Mouse (Mus musculus): ENCODE data around the gene Fam193b. TPM values are rescaled to one million over a fixed set of nuclear protein-coding genes. Genes with fewer than 3 reads are reported as not detected.

Fam193b gene
- total RNA-seq, 1 experiment from 2014 or later: 108 TPM

- no peak for ATAC-seq (ENCODE audit: extremely low read depth, insufficient number of reproducible peaks, low FRiP score, poor library complexity, severe bottlenecking)
Measured at GRCm38 (mm10) chr13:55510668-55511491, 60.0 kb downstream of the Fam193b start.

DNA sequence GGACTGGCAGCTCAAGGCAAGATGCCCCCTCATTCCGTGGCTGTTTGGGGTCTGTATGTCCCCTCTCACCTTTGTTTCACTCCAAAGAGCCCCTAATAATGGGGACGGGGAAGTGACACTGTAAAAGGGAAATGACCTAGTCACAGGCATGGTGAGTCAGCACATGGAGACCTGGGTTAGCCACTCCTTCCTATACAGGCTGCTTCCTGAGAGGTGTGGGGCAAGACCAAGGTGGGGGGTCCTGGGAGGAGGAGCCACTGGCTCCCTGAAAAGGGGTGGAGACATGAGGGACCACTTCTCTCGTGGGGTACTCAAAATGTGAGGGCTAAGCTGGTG is 60.6 kb downstream of the Fam193b start:
- ATAC-seq (ENCODE audit: extremely low read depth, insufficient number of reproducible peaks, low FRiP score, poor library complexity, severe bottlenecking): peak; percentile 28; the same call in 1 of the 2 replicates

DNA sequence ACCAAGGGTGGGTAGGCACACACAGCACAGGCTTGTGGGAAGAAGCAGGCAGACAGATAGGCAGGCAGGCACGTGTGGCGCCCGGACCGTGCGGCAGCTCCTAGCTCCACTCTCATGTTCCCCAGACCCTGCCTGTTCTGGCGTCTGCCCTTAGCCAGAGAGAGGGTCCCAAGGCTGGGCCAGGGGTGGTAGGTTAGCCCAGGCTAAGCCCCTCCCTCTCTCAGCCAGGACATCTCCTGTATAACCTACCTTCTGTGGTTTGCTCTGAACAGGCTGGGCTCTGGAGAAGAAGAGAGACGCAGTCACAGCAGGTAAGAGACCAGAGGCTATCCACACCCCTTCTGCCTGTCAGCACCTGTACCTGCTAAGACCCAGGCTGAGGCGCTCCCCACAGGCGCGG is 62.4 kb downstream of the Fam193b start:
- ATAC-seq (ENCODE audit: extremely low read depth, insufficient number of reproducible peaks, low FRiP score, poor library complexity, severe bottlenecking): no peak

DNA sequence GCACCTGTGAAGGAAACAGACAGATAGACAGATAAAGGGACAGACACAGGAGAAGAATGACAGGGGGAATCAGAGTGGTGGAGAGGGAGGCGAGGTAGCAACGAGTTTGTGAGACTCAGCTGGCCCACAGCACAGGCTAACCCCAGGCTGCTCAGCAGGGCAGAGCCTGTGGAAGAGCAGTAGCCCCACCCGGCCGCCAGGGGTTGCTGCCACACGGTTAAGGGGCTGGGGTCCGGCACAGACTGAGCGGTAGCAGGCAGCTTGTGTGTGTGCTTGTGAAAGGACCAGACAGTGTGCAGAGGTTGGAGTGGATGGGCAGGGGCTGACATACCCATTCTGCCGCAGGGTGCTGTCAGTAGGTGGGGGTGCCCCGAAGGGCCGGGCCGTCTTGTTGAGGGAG is 63.0 kb downstream of the Fam193b start:
- ATAC-seq (ENCODE audit: extremely low read depth, insufficient number of reproducible peaks, low FRiP score, poor library complexity, severe bottlenecking): no peak

DNA sequence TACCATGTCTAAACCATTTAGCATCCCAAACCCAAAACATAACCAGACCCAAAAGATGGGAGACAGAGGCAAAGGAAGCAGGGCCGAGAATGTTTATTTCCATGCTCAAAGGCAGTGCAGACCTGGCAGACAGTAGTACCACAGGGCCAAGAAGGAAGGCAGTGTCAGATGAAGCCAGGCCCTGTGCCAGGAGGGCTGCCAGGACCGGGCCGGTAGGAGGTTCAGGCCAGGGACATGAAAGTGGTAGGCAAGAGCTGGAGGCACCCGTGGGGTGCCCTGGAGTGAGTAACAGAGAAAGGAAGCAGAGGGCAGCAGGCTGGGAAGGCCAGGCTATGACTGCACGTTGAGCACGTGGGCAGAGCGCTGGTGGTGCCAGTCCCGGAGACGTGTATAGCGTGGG is 64.2 kb downstream of the Fam193b start:
- ATAC-seq (ENCODE audit: extremely low read depth, insufficient number of reproducible peaks, low FRiP score, poor library complexity, severe bottlenecking): no peak

GRCm38 (mm10) chr13:55505810-55506209 is 65.1 kb downstream of the Fam193b start:
- ATAC-seq (ENCODE audit: extremely low read depth, insufficient number of reproducible peaks, low FRiP score, poor library complexity, severe bottlenecking): no peak

DNA sequence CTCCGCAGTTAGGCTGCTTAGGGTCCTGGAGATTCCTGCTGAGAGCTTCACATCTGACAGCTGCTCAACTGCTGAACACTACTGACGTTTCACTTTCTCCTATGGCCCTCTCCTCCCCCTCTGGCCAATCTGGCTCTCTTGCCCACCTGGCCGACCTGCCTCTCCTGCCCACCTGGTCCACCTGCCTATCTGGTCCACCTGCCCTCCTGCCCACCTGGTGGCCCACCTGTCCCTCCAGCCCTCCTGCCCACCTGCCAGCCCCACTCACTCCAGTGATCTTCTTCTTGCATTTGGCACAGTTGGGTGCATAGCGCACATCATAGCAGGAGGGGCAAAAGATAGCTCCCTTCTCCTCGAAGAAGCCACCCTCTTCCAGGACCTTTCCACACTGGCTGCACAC is 66.5 kb downstream of the Fam193b start:
- no peak for ATAC-seq (ENCODE audit: extremely low read depth, insufficient number of reproducible peaks, low FRiP score, poor library complexity, severe bottlenecking)

GRCm38 (mm10) chr13:55502405-55502804 is 68.5 kb downstream of the Fam193b start:
- no peak for ATAC-seq (ENCODE audit: extremely low read depth, insufficient number of reproducible peaks, low FRiP score, poor library complexity, severe bottlenecking)

DNA sequence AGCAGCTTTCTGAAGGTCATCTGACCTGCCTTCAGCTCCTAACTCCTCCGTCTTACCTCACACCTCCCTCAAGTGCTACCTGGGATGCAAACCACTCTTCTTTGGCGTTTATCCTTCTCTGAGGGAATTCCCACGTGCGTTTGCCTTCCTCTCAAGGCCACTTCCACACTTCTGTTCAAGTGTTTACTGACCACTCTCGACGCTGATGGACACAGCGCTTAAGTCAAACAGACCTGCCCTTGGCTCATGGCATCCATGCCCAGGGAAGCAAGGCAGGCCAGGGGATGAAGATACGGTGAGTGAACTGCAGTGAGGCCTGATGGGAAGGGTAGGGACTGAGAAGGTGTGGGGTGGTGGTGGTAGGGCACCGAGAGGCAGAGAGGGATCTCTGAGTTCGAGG is 70.3 kb downstream of the Fam193b start:
- no peak for ATAC-seq (ENCODE audit: extremely low read depth, insufficient number of reproducible peaks, low FRiP score, poor library complexity, severe bottlenecking)

- ATAC-seq (ENCODE audit: extremely low read depth, insufficient number of reproducible peaks, low FRiP score, poor library complexity, severe bottlenecking): no peak
Measured at GRCm38 (mm10) chr13:55498906-55499305, 72.0 kb downstream of the Fam193b start.

DNA sequence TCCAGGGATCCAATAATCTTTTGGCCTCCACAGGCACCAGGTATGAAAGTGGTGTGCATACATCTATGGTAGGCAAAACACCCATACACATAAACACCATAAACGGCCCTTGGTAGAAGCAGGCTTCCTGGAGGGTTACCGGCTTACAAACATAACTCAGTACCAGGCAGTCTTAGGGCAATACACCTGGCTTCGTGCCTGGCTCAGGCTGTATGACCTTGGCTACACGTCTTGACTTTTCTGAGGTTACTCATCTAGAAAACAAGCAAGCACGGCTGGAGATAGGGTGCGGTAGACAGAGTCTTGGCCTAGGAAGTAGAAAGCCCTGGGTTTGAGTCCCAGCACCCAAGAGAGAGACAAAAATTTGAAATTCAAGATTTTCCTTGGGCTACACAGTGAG is 74.3 kb downstream of the Fam193b start:
- no peak for ATAC-seq (ENCODE audit: extremely low read depth, insufficient number of reproducible peaks, low FRiP score, poor library complexity, severe bottlenecking)

DNA sequence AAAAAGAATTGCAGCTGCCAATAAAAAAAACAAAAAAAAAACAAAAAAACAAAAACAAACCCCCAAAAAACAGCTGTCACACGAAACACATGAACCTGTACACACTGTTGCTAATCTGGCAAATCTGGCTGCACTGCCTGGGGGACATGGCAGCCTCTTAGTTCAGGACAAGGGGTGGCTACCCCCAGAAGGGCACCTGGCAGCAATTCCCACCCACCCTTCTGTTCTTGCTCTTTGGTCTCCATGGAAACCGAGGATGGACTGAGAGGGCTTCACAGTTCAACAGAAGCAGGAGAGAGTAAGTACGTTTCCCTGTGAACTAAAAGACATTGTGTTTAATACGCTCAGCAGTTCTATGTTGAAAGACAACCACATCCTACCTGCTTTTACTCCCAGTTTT is 75.2 kb downstream of the Fam193b start:
- ATAC-seq (ENCODE audit: extremely low read depth, insufficient number of reproducible peaks, low FRiP score, poor library complexity, severe bottlenecking): no peak

- ATAC-seq (ENCODE audit: extremely low read depth, insufficient number of reproducible peaks, low FRiP score, poor library complexity, severe bottlenecking): no peak
Measured at GRCm38 (mm10) chr13:55494883-55495621, 75.9 kb downstream of the Fam193b start.

DNA sequence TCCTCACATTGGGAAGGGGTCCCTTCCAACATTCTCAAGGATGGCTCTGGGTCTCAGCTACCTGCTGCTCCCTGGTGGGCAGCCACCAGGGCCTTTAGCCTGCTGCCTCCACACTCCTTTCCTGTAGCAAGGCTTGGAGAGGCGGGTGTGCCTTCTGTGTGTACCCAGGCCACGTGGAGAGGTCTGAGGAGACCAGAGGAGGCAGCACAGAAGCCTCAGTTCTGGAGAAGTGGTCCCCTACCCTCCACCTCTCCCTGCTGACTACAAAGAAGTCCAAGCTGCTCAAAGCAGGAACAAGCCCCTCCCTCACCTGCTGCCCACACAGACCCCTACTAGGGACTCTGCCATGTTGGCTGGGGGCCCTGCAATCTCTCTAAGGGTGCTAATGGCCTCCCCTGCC is 76.7 kb downstream of the Fam193b start:
- ATAC-seq (ENCODE audit: extremely low read depth, insufficient number of reproducible peaks, low FRiP score, poor library complexity, severe bottlenecking): no peak

Other genes starting within 250 kb of the Fam193b start
- gene Rab24, start 249.2 kb downstream of the Fam193b start, total RNA-seq (2017): 60.8 and 61.9 TPM in 2 replicates
- 0.61 and 1.7 TPM in 2 replicates for gene Mxd3, start 241.3 kb downstream of the Fam193b start, total RNA-seq (2017)
- gene Lman2, start 208.3 kb downstream of the Fam193b start, total RNA-seq (2017): 75.9 and 87.7 TPM in 2 replicates
- gene Rgs14, start 201.4 kb downstream of the Fam193b start, total RNA-seq (2017): 85.4 and 90.5 TPM in 2 replicates
- gene Slc34a1, start 172.9 kb downstream of the Fam193b start, total RNA-seq (2017): 0.25 and 0.35 TPM in 2 replicates
- gene Pfn3, start 155.9 kb downstream of the Fam193b start, total RNA-seq (2017): not detected in 2 replicates
- 2.6 and 2.8 TPM in 2 replicates for gene F12, start 144.3 kb downstream of the Fam193b start, total RNA-seq (2017)
- 362 and 371 TPM in 2 replicates for gene Grk6, start 126.0 kb downstream of the Fam193b start, total RNA-seq (2017)
- gene Prr7, start 106.9 kb downstream of the Fam193b start, total RNA-seq (2017): 12.3 and 14.1 TPM in 2 replicates
- 0.12 TPM in 2 replicates for gene Dbn1, start 83.0 kb downstream of the Fam193b start, total RNA-seq (2017)
- 43.2 and 47.3 TPM in 2 replicates for gene Pdlim7, start 57.4 kb downstream of the Fam193b start, total RNA-seq (2017)
- gene Dok3, start 41.8 kb downstream of the Fam193b start, total RNA-seq (2017): 193 and 198 TPM in 2 replicates
- gene Ddx41, start 34.5 kb downstream of the Fam193b start, total RNA-seq (2017): 107 and 116 TPM in 2 replicates
- gene Tmed9, start 2.6 kb upstream of the Fam193b start, total RNA-seq (2017): 68.9 and 74.4 TPM in 2 replicates
- 14.7 and 19.1 TPM in 2 replicates for gene B4galt7, start 28.8 kb upstream of the Fam193b start, total RNA-seq (2017)
- gene Caml, start 51.9 kb upstream of the Fam193b start, total RNA-seq (2017): 29.3 and 53.3 TPM in 2 replicates
- gene Ddx46, start 63.9 kb upstream of the Fam193b start, total RNA-seq (2017): 206 and 230 TPM in 2 replicates
- gene B230219D22Rik, start 122.0 kb upstream of the Fam193b start, total RNA-seq (2017): 42.8 and 43.5 TPM in 2 replicates
- 25.3 and 31.1 TPM in 2 replicates for gene Txndc15, start 143.5 kb upstream of the Fam193b start, total RNA-seq (2017)
- 8.7 and 17.8 TPM in 2 replicates for gene Pcbd2, start 156.2 kb upstream of the Fam193b start, total RNA-seq (2017)
- gene Catsper3, start 213.4 kb upstream of the Fam193b start, total RNA-seq (2017): not detected in 2 replicates

All from neutrophil, adult 5-6 weeks (primary cell).